Comparison of ENCODE assay signal across 22 mouse cellular contexts in genomic region chr11:89550921-89551320, GRCm38 (mm10).
DNase-seq lines count a peak whose midpoint lies in the region; TF ChIP-seq lines count a peak whose summit lies in the region.
"Had no signal": no experiment of that assay in that cellular context is flagged by ENCODE, and none has a peak within 500 bp of the region (broad histone marks: within the 10 kb centered on the region; RNA-seq: fewer than 3 reads in every experiment).

No protein-coding gene starts in this region.

- no peaks in the 10 kb centered on the region for H3K36me3 ChIP-seq in ES-E14 (ENCODE audit: control insufficient read depth, insufficient read depth, low read length, poor library complexity, severe bottlenecking)
- H3K36me3 ChIP-seq in midbrain, embryonic 10.5 days: no peaks in the 10 kb centered on the region
- H3K36me3 ChIP-seq: embryonic facial prominence, embryonic 13.5 days; embryonic facial prominence, embryonic 15.5 days; forebrain, embryonic 10.5 days had no signal

- H3K9ac ChIP-seq in ES-E14 (ENCODE audit: insufficient read depth, low read depth, low read length, poor library complexity, severe bottlenecking): no peak overlapping the region
- H3K9ac ChIP-seq: embryonic facial prominence, embryonic 13.5 days; embryonic facial prominence, embryonic 15.5 days; forebrain, embryonic 13.5 days had no signal

- H3K4me1 ChIP-seq in ES-E14 (ENCODE audit: control insufficient read depth in 2 of 2, insufficient read depth in 2 of 2, low read length in 2 of 2, poor library complexity in 1 of 2): peaks cover 3 to 11% of the 10 kb centered on the region in 2 experiments; a peak in 2 of 4 replicates
- peaks cover 9% of the 10 kb centered on the region; the same call in 1 of the 2 replicates for H3K4me1 ChIP-seq in midbrain, embryonic 10.5 days
- H3K4me1 ChIP-seq: embryonic facial prominence, embryonic 13.5 days; embryonic facial prominence, embryonic 15.5 days; forebrain, embryonic 13.5 days had no signal

- no peaks in the 10 kb centered on the region for H3K9me3 ChIP-seq in ES-E14 (ENCODE audit: control insufficient read depth, insufficient read depth, low read depth, low read length)
- H3K9me3 ChIP-seq in midbrain, embryonic 10.5 days (replicated peaks): no peaks in the 10 kb centered on the region
- H3K9me3 ChIP-seq: embryonic facial prominence, embryonic 13.5 days; embryonic facial prominence, embryonic 15.5 days; forebrain, embryonic 10.5 days; forebrain, embryonic 13.5 days had no signal

- in situ Hi-C loops in ES-E14 (cut with MboI; ENCODE audit: low sequenced_read_pairs in 2 of 2, unreplicated experiment in 2 of 2): no loop called here

- no peak overlapping the region for H3K4me3 ChIP-seq in ES-E14 (ENCODE audit: insufficient read depth in 1 of 2, low read depth in 1 of 2, low read length in 2 of 2, poor library complexity in 1 of 2, severe bottlenecking in 1 of 2)
- no peak overlapping the region for H3K4me3 ChIP-seq in midbrain, embryonic 10.5 days
- H3K4me3 ChIP-seq: embryonic facial prominence, embryonic 13.5 days; embryonic facial prominence, embryonic 15.5 days; erythroblast, embryonic 14.5 days; forebrain, embryonic 10.5 days; forebrain, embryonic 13.5 days had no signal

- H3K27ac ChIP-seq in ES-E14 (ENCODE audit: insufficient read depth, low read depth, low read length, poor library complexity, severe bottlenecking): no peak overlapping the region
- no peak overlapping the region for H3K27ac ChIP-seq in midbrain, embryonic 10.5 days (replicated peaks)
- H3K27ac ChIP-seq: embryonic facial prominence, embryonic 13.5 days; embryonic facial prominence, embryonic 15.5 days; forebrain, embryonic 10.5 days; forebrain, embryonic 13.5 days had no signal

- DNase-seq in heart, adult 11 months: peak; percentile 23
- DNase-seq in heart, postnatal 4 days: no peak
- peak; percentile 43 for DNase-seq in ES-CJ7 (ENCODE audit: low read depth, low spot score)
- no peak for DNase-seq in ES-E14 (ENCODE audit: low read depth, low spot score)
- DNase-seq in ZHBTc4 (ENCODE audit: low read depth, low spot score): peak; percentile 51
- DNase-seq in midbrain, embryonic 10.5 days (ENCODE audit: low spot score): no peak
- DNase-seq in urinary bladder, postnatal 25 days (ENCODE audit: low spot score): no peak
- DNase-seq: adrenal gland, adult 2 months; adrenal gland, postnatal 10 days; adrenal gland, postnatal 25 days; cerebellum, adult 11 months; cerebellum, adult 18-20 months; cerebellum, adult 8-10 months; cerebellum, adult 9-11 months; cerebellum, postnatal 14 days; cerebellum, postnatal 36 days; embryo, embryonic 11 days had no signal

- no peaks in the 10 kb centered on the region for H3K27me3 ChIP-seq in midbrain, embryonic 10.5 days (ENCODE audit: low read depth, poor library complexity, severe bottlenecking)
- H3K27me3 ChIP-seq: embryonic facial prominence, embryonic 15.5 days; forebrain, embryonic 13.5 days had no signal

- 86% methylated on average over 3 of the region's 3 CpGs for WGBS in midbrain, embryonic 10.5 days

TF ChIP-seq in ES-E14, 5 proteins besides CTCF, POLR2A, EP300 and RAD21:
- TF ChIP-seq CHD2 (IDR thresholded peaks at IDR 0.05; ENCODE audit: low read depth, low read length) (no peak), MAFK (IDR thresholded peaks at IDR 0.05; ENCODE audit: insufficient read depth, low read depth, low read length) (peak; percentile 49; the same call in 1 of the 2 replicates)
TF ChIP-seq in ES-E14: peak in this region for 1.

Comparison
In these comparisons a context has a peak if more than half of its experiments do, and no peak if none do; other contexts are left out.
1. DNase-seq: peak in heart, adult 11 months (single experiment), ES-CJ7 (single experiment) and ZHBTc4 (single experiment); none in heart, postnatal 4 days (single experiment), ES-E14 (single experiment), midbrain, embryonic 10.5 days (single experiment) and urinary bladder, postnatal 25 days (single experiment).